Mouse (Mus musculus) urinary bladder, adult 2 months (tissue): Measurements from ENCODE around the gene Mocs1. TPM values are rescaled to one million over a fixed set of nuclear protein-coding genes. Genes with fewer than 3 reads are reported as not detected.
"Not testable (repeated sequence)": the region's sequence is repeated elsewhere in the genome, so short reads cannot be mapped to it uniquely, and the experiment has no call there.

Experiments used
- DNase-seq: peaks from one replicate; pipeline ENCODE4 v3.0.0; 2022; ENCODE audit warnings: low spot score
- polyA plus RNA-seq: library from polyadenylated mRNA; depleted of rRNA; stranded (reverse); fragments of >200 nt; gene quantifications from 2 replicates; pipeline ENCODE4 v1.2.3, GENCODE M21; 2012

Gene Mocs1
- polyA plus RNA-seq, 1 experiment = 33.1 TPM

DNA sequence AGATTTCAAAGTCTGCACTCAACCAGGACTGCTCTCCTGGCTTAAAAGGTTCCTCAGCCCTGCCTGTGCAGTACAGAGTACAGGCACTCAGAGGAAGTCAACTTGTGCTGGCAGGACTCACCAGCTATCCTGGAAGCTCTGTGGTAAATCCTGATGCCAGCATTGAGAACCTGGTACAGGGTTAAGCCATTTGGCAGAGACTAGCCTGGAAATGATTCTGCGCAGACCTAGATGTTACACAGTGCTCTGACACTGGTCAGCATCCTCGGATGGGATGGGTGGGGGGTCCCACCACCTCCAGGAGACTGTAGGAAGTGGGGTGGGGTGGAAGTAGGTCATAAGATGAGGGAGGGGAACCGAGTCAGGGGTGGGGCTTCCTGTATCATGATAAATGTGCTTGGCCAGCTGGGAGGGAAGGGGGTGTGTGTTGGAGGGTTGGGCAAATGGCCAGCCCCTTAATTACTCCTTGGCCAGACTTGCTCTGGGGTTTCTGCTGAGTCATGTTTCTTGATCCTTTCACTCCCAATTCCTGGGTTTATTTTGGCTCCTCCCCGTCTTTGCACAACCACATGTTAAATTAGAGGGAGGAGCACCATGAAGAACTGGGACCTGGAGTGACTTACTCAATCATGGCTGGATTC lies 4.0 kb downstream of the Mocs1 start:
- DNase-seq = no peak

DNA sequence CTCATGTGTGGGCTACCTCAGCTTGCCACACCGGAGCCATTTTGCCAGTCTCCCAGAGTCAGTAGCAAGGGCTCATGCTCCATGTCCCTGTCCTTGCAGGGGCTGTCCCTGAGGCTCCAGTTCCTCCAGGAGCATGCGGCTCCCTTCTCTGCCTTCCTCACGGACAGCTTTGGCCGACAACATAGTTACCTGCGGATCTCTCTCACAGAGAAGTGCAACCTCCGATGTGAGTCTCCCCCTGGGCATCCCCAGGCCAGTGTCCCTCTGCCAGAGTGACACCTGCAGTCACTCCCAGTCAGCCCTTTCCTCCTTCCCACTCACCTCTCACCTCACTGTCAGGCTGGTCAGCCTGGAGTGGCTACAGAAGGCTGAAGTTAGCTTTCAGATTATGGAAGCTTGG lies 4.9 kb downstream of the Mocs1 start:
- no peak for DNase-seq

DNA sequence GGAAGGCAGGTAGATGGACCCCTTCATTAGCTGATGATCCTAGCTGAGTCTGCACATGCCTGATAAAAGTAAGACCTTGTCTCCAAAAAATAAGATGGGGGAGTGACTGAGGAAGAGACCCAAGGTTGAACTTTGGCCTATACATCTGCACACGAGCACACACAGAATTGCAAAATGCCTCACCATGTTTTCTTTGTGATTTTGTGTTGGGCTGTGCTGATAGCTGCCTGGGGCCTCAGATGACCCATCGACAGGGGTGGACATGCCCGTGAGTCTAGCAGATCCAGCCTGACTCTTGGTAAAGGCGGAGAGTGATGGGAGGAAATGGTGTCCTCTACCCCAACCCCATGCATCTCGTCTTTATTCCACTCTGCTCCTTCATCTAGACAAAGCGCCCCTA lies 6.1 kb downstream of the Mocs1 start:
- peak; percentile 16 for DNase-seq

DNA sequence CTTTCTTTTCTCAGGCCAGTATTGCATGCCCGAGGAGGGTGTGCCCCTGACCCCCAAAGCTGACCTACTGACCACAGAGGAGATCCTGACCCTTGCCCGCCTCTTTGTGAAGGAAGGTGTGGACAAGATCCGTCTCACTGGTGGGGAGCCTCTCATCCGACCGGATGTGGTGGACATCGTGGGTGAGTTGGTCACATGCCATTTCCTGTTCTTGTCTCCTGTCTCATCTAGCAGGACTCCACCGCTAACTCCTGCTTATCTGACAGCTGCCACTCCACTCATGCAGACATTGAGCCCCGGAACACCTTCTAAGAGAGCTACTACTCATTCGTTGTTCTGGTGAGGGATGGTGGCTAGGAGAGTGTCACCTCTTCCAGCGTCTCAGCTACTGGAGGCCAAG lies 6.9 kb downstream of the Mocs1 start:
- peak; percentile 13 for DNase-seq

DNA sequence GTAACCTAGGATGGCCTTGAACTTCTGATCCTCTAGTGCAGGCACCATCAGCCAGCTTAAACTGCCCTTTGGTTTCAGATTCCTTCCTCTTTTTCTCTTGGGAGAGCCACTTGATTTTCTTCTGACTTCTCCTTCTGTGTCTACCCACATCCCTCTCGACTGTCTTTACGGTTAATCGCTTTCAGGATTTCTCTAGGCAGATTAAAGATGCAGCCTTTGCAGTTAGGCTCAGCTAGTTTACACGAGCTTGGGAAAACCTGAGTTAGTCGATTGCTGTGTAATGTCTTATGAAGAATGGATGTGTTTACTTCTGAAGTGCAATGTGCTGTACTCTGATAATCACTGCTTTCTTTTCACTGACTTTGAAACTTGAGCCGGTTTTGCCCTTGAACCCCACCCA lies 8.5 kb downstream of the Mocs1 start:
- no peak for DNase-seq

DNA sequence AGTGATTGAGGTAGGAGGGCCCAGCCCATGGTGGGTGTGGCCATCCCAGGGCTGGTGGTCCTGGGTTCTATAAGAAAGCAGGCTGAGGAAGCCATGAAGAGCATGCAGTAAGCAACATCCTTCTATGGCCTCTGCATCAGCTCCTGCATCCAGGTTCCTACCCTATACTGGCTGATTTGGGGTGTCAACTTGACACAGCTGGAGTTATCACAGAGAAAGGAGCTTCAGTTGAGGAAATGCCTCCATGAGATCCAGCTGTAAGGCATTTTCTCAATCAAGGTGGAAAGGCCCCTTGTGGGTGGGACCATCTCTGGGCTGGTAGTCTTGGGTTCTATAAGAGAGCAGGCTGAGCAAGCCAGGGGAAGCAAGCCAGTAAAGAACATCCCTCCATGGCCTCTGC lies 9.1 kb downstream of the Mocs1 start:
- DNase-seq = not testable (repeated sequence)

DNA sequence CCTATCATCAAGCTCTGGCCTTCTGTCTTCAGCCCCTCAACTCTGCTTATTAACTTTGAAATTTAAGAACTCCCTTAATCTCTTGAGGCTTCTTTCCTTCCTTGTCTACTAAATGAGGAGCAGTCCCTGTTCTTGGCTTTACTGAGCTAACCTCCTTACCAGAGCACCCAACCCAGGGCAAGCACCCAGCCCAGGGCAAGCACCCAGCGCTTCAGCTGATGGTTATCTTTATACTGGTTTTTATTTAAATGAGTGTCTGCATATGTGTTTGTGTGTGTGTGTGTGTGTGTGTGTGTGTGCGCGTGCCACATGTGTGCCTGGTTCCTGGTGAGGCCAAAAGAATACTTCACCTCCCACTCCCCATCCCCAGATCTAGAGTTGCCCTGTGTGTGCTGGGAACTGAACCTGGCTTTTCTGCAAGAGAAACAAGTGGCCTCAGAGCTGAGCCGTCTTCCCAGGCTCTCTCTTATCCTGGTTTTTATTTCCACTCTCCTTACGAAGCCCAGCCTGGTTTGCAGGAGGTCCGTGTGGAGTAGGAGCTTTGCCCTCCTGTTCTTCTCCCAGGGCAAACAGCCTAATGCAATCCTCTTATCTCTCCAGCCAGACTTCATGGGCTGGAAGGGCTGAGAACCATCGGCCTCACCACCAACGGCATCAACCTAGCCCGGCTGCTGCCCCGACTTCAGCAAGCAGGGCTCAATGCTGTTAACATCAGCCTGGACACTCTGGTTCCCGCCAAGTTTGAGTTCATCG lies 10.8 kb downstream of the Mocs1 start:
- DNase-seq = peak; percentile 12

DNA sequence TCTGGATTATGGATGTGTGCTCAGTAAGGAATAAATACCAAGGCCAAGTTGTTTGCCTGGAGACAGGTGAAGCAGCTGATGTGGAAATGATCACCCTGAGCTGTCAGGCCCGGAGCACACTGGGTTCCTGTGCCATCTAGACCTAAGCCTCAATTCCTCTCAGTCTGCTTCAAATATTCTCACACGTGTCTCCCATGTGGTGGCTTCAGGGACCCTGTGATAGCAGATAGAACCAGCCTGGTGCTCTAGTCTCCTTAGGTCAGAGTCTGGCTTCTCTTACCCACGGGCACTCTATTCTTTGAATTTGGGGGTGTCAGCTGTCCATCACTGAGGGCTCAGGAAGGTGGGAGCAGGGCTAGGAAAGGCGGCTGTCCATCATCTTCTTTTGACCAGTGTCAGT lies 11.5 kb downstream of the Mocs1 start:
- DNase-seq = peak; percentile 9

DNA sequence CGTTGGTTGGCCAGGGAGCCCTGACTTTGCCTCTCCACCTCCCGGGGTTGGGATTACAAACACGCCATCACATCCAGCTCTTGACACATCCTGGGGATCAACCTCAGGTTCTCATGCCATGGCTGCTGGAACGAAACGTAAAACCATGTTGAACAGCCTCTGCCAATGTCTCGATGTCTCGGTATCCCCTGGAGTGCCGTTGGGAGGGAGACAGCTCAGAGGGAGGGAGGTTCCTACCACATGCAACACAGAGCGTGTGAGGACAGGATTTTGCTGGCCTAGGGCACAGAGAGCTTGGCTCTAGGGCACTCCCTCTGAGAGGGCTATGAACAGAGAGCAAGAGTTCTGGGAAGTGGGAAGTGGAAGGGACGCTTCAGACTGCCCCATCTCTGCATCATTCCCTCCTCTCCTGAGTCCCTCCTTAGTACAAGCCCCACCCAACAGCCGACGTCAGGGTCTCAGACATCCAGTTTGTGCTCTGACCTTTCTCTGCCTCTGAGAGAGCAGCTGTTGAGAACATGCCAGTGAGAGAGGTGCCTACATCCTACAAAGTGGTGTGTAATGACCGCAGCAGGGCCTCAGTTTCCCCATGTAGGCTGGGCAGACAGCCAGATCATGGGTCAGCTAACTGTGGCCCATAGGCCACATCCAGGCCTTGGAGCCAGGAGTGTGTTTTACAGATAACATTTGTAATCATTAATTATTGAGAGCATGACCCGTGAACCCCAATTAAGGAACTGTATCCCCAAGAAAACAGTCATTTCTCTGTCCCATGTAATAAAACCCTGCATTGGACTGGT lies 12.4 kb downstream of the Mocs1 start:
- no peak for DNase-seq

DNA sequence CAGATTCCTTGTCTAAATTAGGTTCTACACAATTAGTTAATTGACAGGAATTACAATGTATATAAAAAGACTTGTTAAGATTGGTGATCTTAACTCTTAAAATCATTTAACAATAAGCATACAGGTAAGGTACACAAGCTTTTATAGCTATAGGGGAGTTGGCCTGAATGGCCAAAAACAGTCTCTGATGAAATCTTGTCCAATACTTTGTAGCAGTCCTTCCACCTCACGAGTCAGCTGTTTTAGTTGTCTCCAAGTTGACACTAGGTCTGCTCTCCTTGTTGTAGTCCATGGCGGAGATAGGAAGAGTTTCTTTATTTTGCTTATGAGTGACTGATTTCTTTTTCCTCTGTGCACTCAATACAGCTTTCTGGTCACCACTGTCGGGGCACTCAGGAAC lies 14.7 kb downstream of the Mocs1 start:
- not testable (repeated sequence) for DNase-seq

DNA sequence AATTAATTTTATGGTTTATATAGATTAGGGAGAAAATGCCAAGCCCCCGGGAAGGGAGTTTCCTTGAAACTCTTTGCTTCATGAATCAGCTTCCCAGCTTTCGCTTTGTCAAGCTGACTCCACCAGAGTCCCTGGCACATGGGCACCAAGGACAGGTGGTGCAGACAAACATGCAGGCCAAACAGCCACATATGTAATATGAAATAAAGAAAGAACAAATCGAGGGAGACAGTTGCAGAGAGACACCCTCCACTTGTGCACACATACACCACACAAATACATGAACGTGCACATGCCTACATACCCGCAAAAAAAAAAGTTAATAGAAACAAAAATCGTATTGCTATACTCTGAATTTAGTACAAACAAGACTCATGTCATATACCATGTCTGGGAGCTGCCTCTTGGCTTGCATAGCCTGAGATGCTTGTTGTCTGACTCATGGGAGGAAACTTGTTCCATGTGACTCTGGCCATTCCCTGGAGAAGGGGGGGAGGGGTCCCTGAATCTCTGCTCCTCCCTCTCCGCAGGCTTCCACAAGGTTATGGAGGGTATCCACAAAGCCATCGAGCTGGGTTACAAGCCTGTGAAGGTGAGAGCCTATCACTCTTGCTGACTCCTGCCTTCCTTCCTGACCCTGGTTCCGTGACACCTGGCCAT lies 20.5 kb downstream of the Mocs1 start:
- DNase-seq = no peak

DNA sequence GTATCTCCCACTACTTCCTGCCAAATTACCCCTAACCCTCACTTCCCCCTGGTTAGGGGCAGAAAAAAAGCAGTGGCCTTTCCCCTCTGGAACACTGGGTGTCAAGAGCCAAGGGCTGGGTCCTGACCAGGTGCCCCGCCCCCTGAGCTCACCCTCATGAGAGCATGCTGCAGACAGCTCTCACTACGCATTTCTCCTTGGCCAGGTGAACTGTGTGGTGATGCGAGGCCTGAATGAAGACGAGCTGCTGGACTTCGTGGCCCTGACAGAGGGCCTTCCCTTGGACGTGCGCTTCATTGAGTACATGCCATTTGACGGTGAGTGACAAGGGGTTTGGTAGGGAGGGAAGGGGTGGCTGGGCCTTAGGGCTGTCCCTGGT lies 21.1 kb downstream of the Mocs1 start:
- DNase-seq = no peak

DNA sequence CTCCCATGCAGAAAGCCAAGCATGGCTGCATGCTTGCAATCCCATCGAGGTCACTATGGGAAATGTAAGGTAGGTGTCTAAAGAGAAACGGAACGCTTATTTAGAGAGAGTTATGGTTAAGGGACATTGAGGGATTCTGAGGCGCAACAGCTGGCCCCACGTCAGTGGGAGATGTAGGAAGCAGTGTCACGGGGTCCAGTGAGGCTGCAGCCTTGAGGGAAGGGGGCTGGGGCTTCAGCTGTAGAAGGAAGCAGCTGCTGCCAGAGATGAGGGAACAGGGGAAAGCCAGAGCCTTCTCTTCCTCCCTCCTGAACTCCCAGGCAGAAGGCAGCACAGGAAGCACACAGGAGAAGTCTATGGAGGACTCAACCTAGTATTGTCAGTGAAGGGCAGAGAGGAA lies 22.8 kb downstream of the Mocs1 start:
- DNase-seq = no peak

DNA sequence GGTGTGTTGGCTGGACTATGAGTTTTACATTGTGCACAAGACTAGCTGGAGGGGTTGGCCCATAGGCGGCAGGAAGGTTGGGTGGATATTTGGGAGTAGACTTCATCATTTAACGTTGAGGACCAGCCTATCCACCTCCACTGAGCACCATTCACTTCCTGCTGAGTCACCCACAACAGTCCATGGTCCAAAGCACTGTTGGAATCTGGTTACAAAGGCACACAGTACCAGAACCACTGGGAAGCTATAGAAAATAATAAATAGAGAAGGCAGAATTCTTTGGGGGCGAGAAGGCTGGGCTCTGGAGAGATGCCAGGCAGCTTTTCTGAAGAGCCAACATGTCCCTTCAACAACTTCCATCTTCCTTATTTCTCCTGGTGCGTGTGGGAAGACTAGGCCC lies 28.2 kb downstream of the Mocs1 start:
- DNase-seq = no peak

DNA sequence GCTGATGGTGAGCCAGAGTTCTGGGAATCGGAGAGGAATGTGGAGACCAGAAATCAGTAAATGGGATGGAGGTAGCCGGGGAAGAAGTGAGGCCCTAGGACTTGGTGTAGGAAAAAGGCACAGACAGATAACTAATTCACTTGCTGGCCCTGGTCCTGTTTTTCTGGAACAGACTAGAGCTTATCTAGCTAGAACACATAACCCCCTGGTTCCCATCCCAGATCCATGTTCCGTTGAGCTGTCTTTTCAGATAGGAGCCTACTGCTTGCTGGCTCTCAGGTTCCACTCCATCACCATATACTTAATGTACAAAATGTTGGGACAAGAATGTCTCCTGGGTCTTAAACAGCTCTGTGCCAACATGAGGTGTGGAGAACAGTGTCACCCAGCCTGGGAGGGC lies 29.7 kb downstream of the Mocs1 start:
- no peak for DNase-seq

DNA sequence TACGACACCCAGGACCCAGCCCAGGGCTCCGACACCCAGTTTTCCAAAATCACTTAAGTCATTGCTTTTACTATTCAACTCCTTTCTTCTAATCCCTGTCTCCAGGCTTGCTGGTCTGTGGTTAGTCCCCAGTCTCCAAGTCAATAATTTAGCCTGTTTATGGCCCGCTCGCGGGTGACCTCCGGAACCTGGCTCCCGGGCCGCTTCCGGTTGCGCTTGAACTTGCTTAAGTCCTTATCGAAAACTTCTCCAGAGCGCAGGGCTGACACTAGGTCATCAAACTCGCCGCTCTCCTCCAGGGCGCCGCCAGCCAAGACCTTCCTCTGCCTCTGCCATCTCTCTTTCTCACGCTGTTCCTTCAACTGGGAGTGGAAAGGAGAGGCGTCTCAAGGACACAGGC lies 30.2 kb downstream of the Mocs1 start:
- DNase-seq = no peak

DNA sequence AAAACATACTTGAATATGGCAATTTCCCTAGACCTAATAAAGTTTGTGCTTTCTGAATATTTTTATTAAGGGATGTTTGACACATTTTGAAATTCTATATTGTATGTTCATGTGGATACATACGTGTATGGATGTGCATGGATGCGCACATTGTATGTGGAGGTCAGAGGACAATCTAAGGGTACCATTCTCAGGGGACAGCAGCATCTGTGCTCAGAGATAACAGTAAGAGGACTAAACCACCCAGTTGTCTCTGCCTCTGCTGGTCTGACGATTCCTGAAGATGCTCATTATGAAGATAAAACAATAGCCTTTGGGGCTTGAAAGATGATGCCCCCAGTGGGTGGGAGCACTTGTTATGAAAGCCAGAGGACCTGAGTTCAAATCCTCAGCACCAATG lies 36.7 kb downstream of the Mocs1 start:
- no peak for DNase-seq

DNA sequence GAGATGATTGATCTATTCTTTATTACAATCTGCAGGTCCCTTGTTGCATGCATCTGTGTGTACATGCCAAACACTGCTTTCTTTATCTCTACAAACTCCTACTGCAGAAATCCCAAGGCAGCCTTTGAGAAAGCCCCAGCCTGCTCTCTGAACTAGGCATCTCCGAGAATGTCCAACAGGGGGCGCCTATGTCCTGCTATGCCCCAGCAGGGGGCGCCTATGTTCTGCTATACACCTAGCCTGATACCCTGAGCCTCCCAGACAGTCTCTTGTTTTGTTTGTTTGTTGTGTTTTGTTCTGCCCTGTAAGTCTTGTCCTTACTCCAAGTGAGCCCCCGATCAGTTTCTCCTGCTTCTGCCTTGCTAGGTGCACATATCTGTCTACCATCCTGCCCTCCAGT lies 40.1 kb downstream of the Mocs1 start:
- peak; percentile 52 for DNase-seq

DNA sequence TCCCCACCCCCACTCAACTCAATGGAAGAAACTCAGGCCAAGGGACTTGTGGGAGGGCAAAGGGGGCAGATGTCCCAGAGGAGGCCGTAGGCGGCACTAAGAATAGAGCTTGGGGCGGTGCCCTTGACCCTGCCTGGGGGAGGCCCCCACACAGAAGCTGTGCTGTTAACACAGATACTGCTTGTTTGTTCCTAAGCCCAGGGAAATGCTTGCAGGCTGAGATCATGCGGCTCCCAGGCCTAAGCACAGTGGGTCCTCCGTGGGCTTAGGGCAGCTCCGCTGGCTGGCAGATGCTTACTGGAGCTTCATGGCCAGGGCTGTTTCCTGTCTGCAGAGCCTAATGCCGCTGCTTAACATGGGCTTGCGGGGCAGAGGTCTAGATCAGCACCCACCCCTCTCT lies 44.5 kb downstream of the Mocs1 start:
- no peak for DNase-seq

DNA sequence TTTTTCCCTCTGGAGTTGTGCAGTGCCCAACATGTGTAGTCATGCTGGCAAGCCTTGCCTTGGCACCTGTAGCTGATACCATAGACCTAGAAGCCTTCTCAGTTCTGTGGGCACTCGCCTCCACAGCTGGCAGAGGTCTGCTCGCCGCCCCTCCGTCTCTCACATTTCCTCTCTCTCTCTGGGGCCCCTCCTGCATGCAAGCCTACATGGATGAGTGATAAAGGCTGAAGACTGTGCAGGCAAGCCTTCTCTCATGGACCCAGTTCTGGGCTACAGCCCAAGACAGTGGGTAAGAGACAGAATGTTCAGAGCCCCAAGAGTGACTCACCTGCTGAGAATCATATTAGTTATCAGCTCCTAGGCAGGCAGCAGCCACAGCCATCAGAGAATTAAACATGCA lies 45.9 kb downstream of the Mocs1 start:
- DNase-seq = no peak

DNA sequence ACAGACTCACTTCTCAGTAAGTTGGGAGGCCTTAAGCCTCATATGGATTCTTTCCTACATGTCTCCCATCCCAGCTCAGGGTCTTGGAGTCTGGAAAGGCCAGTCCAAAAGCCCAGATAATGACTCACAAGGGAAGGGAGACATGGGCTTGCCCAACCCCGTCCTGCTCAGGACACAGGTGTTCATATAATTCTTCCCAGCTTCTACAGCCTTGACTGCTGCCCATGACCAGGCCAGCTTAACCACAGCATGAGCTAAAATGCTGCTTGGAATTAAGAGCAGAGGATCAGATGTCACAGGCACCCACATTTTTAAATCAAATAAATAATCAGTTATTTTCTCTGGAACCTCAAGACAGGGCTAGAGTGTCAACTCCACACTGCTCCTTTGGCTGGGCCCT lies 47.0 kb downstream of the Mocs1 start:
- no peak for DNase-seq

DNA sequence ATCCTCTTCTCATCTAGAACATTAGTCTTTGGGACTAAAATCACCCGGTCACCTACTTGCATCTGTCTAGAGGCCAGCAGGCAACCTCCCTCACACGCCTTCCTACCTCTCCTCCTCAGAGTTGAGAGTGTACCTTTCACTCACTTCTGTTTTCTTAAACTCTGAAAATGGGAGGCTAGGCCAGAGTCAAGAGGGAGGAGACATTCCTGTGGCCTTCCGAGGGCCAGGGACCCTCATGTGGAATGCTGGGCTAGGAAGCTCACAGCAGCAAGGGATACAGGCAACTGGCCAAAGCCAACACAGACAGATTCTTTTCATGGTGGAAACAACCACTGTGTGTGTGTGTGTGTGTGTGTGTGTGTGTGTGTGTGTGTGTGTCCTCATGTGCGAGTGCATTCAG lies 49.2 kb downstream of the Mocs1 start:
- no peak for DNase-seq

DNA sequence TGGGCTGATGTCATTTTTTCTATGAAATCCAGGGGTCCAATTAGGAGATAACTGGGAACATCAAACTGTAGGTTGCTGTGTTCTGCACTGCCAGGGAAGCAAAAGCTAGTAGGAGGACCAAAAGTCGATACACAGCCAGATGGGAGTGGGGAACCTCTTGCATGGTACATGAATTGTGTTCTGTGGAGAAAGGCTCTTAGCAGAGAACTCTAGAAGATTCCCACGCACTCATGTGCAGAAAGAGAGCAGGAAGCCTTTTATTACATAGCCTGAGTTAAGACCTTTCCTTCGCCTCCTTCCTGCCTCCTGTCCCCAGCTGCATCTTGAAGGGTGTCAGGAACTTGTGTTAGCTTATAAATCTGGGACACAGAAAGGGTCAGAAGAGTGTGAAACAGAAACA lies 53.7 kb downstream of the Mocs1 start:
- no peak for DNase-seq
